Mouse (Mus musculus) lung, postnatal 0 days (tissue): ENCODE results near the gene Tanc1.

Experiments
- CTCF ChIP-seq: IDR thresholded peaks from 2 replicates; pipeline ENCODE4 v1.5.1; 2016; ENCODE audit warnings: antibody characterized with exemption, mild to moderate bottlenecking
- EP300 ChIP-seq: IDR thresholded peaks from 2 replicates; pipeline ENCODE4 v1.6.1; 2016; ENCODE audit warnings: antibody characterized with exemption, mild to moderate bottlenecking, control low read depth

GRCm38 (mm10) chr2:59710771-59711170 is 98.9 kb downstream of the Tanc1 start:
- no peak for TF ChIP-seq EP300
- TF ChIP-seq CTCF = no peak
